Mouse (Mus musculus) left cerebral cortex, adult 6 months (tissue): ENCODE measurements around the gene Fgl2. TPM values are rescaled to one million over a fixed set of nuclear protein-coding genes. Genes with fewer than 3 reads are reported as not detected.

ENCODE experiments used
- long read RNA-seq, 2 experiments: library from polyadenylated mRNA; unstranded; transcript quantifications; one replicate each; pipeline ENCODE4 v2.0.0; 2019 to 2020
- polyA plus RNA-seq: library from polyadenylated mRNA; unstranded; fragments of <200 nt; fragmentation: Nextera tagmentation; gene quantifications from 2 replicates; pipeline ENCODE4 v1.2.3, GENCODE M21; 2021

The Fgl2 gene
- polyA plus RNA-seq = 0.31 and 1.1 TPM in 2 replicates
- long read RNA-seq, experiment 1, partial matches to known transcripts = 0 of 4 reads
- long read RNA-seq, experiment 1, other reads (novel, unspliced or antisense) = 1 of 4 reads
- long read RNA-seq, experiment 2 = 0 reads

DNA sequence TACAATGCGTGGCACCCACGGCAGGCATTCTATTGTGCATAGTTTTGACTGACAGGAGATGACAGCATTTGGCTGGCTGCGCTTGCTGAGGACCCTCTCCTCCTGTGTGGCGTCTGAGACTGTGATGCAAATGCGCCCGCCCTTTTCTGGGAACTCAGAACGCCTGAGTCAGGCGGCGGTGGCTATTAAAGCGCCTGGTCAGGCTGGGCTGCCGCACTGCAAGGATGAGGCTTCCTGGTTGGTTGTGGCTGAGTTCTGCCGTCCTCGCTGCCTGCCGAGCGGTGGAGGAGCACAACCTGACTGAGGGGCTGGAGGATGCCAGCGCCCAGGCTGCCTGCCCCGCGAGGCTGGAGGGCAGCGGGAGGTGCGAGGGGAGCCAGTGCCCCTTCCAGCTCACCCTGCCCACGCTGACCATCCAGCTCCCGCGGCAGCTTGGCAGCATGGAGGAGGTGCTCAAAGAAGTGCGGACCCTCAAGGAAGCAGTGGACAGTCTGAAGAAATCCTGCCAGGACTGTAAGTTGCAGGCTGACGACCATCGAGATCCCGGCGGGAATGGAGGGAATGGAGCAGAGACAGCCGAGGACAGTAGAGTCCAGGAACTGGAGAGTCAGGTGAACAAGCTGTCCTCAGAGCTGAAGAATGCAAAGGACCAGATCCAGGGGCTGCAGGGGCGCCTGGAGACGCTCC lies at the start of gene Fgl2:
Gene Fgl2 (plus strand): TSS at position 150 of the 687 bp plus-strand sequence.

GRCm38 (mm10) chr5:21424614-21425602 lies 52.5 kb downstream of the Fgl2 start, which contains the start of the genes Ccdc146 and Fam185a:
Gene Ccdc146 (minus strand): TSS chr5:21424677.
Gene Fam185a (plus strand): TSS chr5:21424958.

Other genes with a start within 250 kb of the Fgl2 start
- 1.9 and 2.7 TPM in 2 replicates for gene Gsap, start 186.4 kb upstream of the Fgl2 start, polyA plus RNA-seq
- gene Ccdc146, start 52.0 kb downstream of the Fgl2 start, polyA plus RNA-seq = 0.44 and 0.55 TPM in 2 replicates
- gene Fam185a, start 52.3 kb downstream of the Fgl2 start, polyA plus RNA-seq = 7.2 and 7.7 TPM in 2 replicates
- gene Lrrc17, start 170.9 kb downstream of the Fgl2 start, polyA plus RNA-seq = 0.35 and 0.48 TPM in 2 replicates